In genomic region chr4:135151988-135152594, GRCm38 (mm10) we compare ENCODE assay signal across 8 mouse cellular contexts. TPM values are rescaled to one million over a fixed set of nuclear protein-coding genes. Genes with fewer than 3 reads are reported as not detected.
A peak's percentile ranks its signal among the peaks of the same experiment; 100 is the strongest.
DNase-seq lines count a peak whose midpoint lies in the region; ATAC-seq and TF ChIP-seq lines count a peak whose summit lies in the region.

No protein-coding gene starts in this region.

- no peaks in the 10 kb centered on the region for H3K9me3 ChIP-seq in heart, embryonic 14.5 days (ENCODE audit: control insufficient read depth, low read length)
- no peaks in the 10 kb centered on the region for H3K9me3 ChIP-seq in limb, embryonic 13.5 days

- H3K4me3 ChIP-seq in heart, embryonic 14.5 days (ENCODE audit: control insufficient read depth in 1 of 2, insufficient read depth in 1 of 2, low read depth in 1 of 2, low read length in 2 of 2) = peak overlapping the region; percentile 17 to 40
- peak overlapping the region; percentile 51 for H3K4me3 ChIP-seq in limb, embryonic 13.5 days
- peak overlapping the region; percentile 61 for H3K4me3 ChIP-seq in myocyte

- H3K79me2 ChIP-seq in myocyte (ENCODE audit: control insufficient read depth, insufficient read depth) = peaks cover 23% of the 10 kb centered on the region

- peaks cover 93% of the 10 kb centered on the region for H3K27me3 ChIP-seq in heart, embryonic 14.5 days (ENCODE audit: control insufficient read depth, insufficient read depth, low read length)
- H3K27me3 ChIP-seq in limb, embryonic 13.5 days = peaks cover 100% of the 10 kb centered on the region
- no peaks in the 10 kb centered on the region for H3K27me3 ChIP-seq in myocyte (ENCODE audit: control insufficient read depth, insufficient read depth, insufficient read length)

- peak; percentile 23 to 35 for DNase-seq in adrenal gland, adult 18-20 months (ENCODE audit: low spot score in 2 of 2)
- DNase-seq in adrenal gland, postnatal 10 days = no peak
- no peak for DNase-seq in layer of hippocampus, adult 9-11 months
- no peak for DNase-seq in cerebellum, adult 8-10 months

- no peak overlapping the region for H3K27ac ChIP-seq in heart, embryonic 14.5 days (replicated peaks in 1 of 2; ENCODE audit: control insufficient read depth in 1 of 2, insufficient read depth in 1 of 2, low read depth in 2 of 2, low read length in 2 of 2)
- H3K27ac ChIP-seq in limb, embryonic 13.5 days = no peak overlapping the region

- no peaks in the 10 kb centered on the region for H3K36me3 ChIP-seq in heart, embryonic 14.5 days (ENCODE audit: control insufficient read depth, insufficient read depth, low read length)
- no peaks in the 10 kb centered on the region for H3K36me3 ChIP-seq in limb, embryonic 13.5 days
- peaks cover 9% of the 10 kb centered on the region for H3K36me3 ChIP-seq in myocyte (ENCODE audit: control insufficient read depth, insufficient read depth)

- peak overlapping the region; percentile 67 for H3K4me2 ChIP-seq in heart, embryonic 14.5 days (ENCODE audit: low read length)
- peak overlapping the region; percentile 65 for H3K4me2 ChIP-seq in limb, embryonic 13.5 days (replicated peaks)
- peak overlapping the region; percentile 59 for H3K4me2 ChIP-seq in myocyte (ENCODE audit: low read depth)

- peak overlapping the region; percentile 41; the same call in 1 of the 2 replicates for H3K9ac ChIP-seq in heart, embryonic 14.5 days (ENCODE audit: low read length)
- peak overlapping the region; percentile 67 for H3K9ac ChIP-seq in limb, embryonic 13.5 days

- 1% methylated on average over 51 of the region's 63 CpGs for WGBS in heart, embryonic 14.5 days
- under 1% methylated on average over 59 of the region's 63 CpGs for WGBS in limb, embryonic 13.5 days

- peak; percentile 57 for ATAC-seq in activated CD4-positive, CD25-positive, alpha-beta regulatory T cell, adult 4 months
- ATAC-seq in heart, embryonic 14.5 days (ENCODE audit: insufficient number of reproducible peaks, insufficient read depth, low FRiP score, low read depth) = no peak
- no peak for ATAC-seq in limb, embryonic 13.5 days (ENCODE audit: low FRiP score, low read depth)

- peaks cover 0 to 14% of the 10 kb centered on the region in 2 experiments; a peak in 3 of 4 replicates for H3K4me1 ChIP-seq in heart, embryonic 14.5 days (ENCODE audit: control insufficient read depth in 2 of 2, insufficient read depth in 2 of 2, low read length in 2 of 2)
- H3K4me1 ChIP-seq in limb, embryonic 13.5 days = peaks cover 68% of the 10 kb centered on the region

- peak overlapping the region; percentile 41 for H3ac ChIP-seq in myocyte (ENCODE audit: control insufficient read depth, insufficient read length)

- TF ChIP-seq POLR2A in myocyte (IDR thresholded peaks at IDR 0.05; ENCODE audit: insufficient read length, low read depth) = no peak

TF ChIP-seq in myocyte, 11 proteins besides CTCF, POLR2A, EP300 and RAD21:
- no peak for TF ChIP-seq MAX (IDR thresholded peaks at IDR 0.05; ENCODE audit: low read depth)
- TF ChIP-seq TCF3 (IDR thresholded peaks at IDR 0.05; ENCODE audit: insufficient read length, low read depth) = no peak
- no peak for TF ChIP-seq REST (IDR thresholded peaks at IDR 0.05; ENCODE audit: insufficient read depth, insufficient read length)
- TF ChIP-seq SRF (IDR thresholded peaks at IDR 0.05; ENCODE audit: control insufficient read depth, insufficient read length, low read depth) = no peak
- TF ChIP-seq USF1 (IDR thresholded peaks at IDR 0.05; ENCODE audit: low read depth) = no peak
- no peak for TF ChIP-seq POLR2AphosphoS2 (IDR thresholded peaks at IDR 0.05; ENCODE audit: insufficient read length, low read depth)
- no peak for TF ChIP-seq E2F4 (IDR thresholded peaks at IDR 0.05; ENCODE audit: insufficient read depth)
- no peak for TF ChIP-seq TCF12 (IDR thresholded peaks at IDR 0.05; ENCODE audit: insufficient read depth, poor library complexity, severe bottlenecking)
- TF ChIP-seq CEBPB (IDR thresholded peaks at IDR 0.05; ENCODE audit: insufficient read depth, poor library complexity, severe bottlenecking) = no peak
- no peak for TF ChIP-seq MYOD1 (IDR thresholded peaks at IDR 0.05; ENCODE audit: control insufficient read depth in 1 of 3, insufficient read length in 2 of 3, low read depth in 2 of 3)
- TF ChIP-seq MYOG (IDR thresholded peaks at IDR 0.05; ENCODE audit: control insufficient read depth in 1 of 3, insufficient read depth in 1 of 3, insufficient read length in 2 of 3, low read depth in 2 of 3) = no peak

RNA-seq across cellular contexts. Expression of gene Runx3, which starts 31.6 kb away (rescaled TPM):
- 1 to 10 TPM; 2.3 to 4.8 TPM for total RNA-seq in adrenal gland, adult 18-20 months (2021)
- total RNA-seq in adrenal gland, postnatal 10 days (2021) = 1 to 10 TPM; 2.9 to 3.2 TPM
- 10 to 100 TPM; 12.8 to 17.6 TPM for polyA plus RNA-seq in activated CD4-positive, CD25-positive, alpha-beta regulatory T cell, adult 4 months (2017; shearing (Covaris generic))
- polyA plus RNA-seq in heart, embryonic 14.5 days (2014; fragmentation: Nextera tagmentation; extraction: Ambion mirVana) = 0.08 and 0.09 TPM in 2 replicates
- 3.7 and 4.6 TPM in 2 replicates for polyA plus RNA-seq in limb, embryonic 13.5 days (2015; fragmentation: Nextera tagmentation; extraction: Ambion mirVana)
- polyA plus RNA-seq in myocyte (2012; fragmentation: generic; extraction: Trizol) = 19.6 TPM

Comparison
In these comparisons a context has a peak if more than half of its experiments do, and no peak if none do; other contexts are left out.
1. DNase-seq: peak in adrenal gland, adult 18-20 months (2 of 2); none in adrenal gland, postnatal 10 days (single experiment), layer of hippocampus, adult 9-11 months (single experiment) and cerebellum, adult 8-10 months (single experiment).
2. Peak in every context shown above with its lines, with median percentiles within 50 percentile points of each other: H3K4me2 ChIP-seq and H3K4me3 ChIP-seq.